Mouse (Mus musculus) fibroblast of lung, adult 2 months (primary cell): ENCODE results near the gene Gm20388.
A peak's percentile ranks its signal among the peaks of the same experiment; 100 is the strongest.
"Not testable (repeated sequence)": the region's sequence is repeated elsewhere in the genome, so short reads cannot be mapped to it uniquely, and the experiment has no call there.

Experiments
- DNase-seq: peaks from one replicate; pipeline ENCODE4 v3.0.0-alpha.2; 2011; ENCODE audit warnings: low read depth

The Gm20388 gene

DNA sequence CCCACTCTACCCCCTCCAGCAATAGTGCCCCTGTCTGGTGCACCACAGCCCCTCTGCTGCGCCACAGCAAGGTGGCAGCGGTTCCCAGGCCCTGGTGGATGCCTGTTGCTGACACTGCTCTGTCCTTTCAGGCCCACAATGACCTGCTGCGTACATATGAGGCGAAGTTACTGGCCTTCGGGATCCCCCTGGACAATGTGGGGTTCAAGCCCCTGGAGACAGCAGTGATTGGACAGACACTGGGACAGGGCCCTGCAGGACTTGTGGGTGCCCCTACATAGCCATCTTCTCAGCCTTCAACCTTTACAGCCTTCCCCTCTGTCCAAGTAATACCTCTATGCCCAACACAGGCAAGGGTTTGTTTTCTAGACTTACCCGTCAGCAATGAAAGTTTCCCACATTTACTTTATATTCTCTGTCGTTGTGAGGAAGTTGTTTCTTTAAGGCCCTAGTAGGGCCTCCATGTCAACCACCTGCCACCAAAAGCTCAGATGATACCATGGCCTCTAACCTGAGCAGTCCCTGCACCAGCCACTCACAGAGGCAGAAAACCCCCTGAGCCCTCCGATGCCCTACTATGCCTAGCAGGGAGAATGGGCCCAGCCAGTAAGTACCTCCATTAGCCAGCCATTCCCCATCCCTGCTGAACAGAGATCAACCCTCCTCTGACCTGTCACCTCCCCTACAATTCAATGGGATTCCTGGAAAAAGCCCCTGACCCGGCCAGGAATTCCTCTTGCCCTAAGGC is 3625.8 kb downstream of the Gm20388 start:
- DNase-seq: no peak

DNA sequence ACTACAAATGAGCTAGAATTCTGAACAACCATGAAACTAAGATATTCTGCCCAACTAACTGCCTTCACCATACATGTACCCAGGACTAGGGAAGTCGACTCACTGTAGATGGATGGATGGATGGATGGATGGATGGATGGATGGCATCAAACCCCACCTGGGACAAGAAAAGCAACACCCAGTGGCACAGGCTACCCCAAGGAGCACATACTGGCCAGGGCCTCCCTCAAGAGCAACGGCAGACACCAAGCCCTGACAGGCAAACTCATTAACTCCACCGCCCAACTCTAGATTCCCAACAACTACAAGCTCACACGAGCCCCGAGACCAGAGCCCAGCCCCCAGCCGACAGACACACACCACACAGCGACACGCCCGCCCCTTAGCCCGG is 3626.3 kb downstream of the Gm20388 start:
- no peak for DNase-seq

DNA sequence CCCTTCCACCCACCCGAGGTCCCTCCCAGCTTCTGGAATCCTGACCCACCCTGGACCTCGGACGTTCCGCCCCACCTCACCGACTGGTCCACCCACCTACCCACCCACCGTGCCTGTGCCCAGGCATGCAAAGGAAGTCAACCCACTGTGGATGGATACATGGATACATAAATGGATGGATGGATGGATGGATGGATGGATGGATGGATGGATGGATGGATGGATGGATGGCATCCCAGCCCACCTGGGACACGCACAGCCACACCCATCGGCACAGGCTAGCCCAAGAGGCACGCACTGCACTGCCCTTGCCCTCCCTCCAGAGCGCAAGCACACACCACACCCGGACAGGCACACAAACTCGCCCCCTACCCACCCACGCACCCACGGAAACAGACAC is 3627.0 kb downstream of the Gm20388 start:
- DNase-seq: not testable (repeated sequence)

DNA sequence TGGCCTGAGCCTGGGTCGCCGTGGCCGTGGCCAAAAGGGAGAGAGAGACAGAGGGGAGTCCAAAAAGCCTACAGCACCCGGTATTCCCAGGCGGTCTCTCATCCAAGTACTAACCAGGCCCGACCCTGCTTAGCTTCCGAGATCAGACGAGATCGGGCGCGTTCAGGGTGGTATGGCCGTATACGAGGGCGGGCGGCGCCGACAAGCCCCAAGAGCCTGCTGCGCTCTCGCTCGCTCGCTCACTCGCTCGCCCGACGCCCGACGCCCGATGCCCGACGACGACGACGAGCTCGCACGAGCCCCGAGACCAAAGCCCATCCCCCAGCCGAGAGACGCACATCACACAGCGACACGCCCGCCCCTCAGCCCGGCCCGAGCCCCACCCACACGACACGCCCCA is 3653.6 kb downstream of the Gm20388 start:
- DNase-seq: not testable (repeated sequence)

DNA sequence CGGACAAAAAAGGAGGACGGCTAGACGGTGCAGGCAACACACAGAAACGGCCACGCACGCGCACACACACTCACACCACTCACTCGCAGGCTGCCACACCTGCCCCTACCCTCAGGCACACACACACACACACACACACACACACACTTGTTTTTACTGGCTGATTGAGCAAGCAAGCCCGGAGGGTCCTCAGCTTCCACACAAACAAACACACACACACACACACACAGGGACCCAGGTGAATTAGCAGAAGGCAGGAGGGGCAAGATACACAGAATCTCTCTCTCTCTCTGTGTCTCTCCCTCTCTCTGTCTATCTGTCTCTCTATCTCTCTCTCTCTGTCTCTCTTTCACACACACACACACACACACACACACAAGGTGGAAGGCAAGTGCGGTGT is 3664.7 kb downstream of the Gm20388 start:
- not testable (repeated sequence) for DNase-seq

DNA sequence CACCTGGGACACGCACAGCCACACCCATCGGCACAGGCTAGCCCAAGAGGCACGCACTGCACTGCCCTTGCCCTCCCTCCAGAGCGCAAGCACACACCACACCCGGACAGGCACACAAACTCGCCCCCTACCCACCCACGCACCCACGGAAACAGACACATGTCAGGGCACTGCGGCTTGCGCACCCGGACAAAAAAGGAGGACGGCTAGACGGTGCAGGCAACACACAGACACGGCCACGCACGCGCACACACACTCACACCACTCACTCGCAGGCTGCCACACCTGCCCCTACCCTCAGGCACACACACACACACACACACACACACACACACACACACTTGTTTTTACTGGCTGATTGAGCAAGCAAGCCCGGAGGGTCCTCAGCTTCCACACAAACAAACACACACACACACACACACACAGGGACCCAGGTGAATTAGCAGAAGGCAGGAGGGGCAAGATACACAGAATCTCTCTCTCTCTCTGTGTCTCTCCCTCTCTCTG is 3690.1 kb downstream of the Gm20388 start:
- DNase-seq: not testable (repeated sequence)

DNA sequence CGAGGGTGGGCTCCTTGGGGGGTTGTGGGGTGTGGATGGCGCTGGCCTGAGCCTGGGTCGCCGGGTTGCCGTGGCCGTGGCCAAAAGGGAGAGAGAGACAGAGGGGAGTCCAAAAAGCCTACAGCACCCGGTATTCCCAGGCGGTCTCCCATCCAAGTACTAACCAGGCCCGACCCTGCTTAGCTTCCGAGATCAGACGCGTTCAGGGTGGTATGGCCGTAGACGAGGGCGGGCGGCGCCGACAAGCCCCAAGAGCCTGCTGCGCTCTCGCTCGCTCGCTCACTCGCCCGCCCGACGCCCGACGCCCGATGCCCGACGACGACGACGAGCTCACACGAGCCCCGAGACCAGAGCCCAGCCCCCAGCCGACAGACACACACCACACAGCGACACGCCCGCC is 3690.8 kb downstream of the Gm20388 start:
- not testable (repeated sequence) for DNase-seq

DNA sequence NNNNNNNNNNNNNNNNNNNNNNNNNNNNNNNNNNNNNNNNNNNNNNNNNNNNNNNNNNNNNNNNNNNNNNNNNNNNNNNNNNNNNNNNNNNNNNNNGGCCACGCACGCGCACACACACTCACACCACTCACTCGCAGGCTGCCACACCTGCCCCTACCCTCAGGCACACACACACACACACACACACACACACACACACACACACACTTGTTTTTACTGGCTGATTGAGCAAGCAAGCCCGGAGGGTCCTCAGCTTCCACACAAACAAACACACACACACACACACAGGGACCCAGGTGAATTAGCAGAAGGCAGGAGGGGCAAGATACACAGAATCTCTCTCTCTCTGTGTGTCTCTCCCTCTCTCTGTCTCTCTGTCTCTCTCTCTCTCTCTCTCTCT is 3702.0 kb downstream of the Gm20388 start:
- DNase-seq: not testable (repeated sequence)

DNA sequence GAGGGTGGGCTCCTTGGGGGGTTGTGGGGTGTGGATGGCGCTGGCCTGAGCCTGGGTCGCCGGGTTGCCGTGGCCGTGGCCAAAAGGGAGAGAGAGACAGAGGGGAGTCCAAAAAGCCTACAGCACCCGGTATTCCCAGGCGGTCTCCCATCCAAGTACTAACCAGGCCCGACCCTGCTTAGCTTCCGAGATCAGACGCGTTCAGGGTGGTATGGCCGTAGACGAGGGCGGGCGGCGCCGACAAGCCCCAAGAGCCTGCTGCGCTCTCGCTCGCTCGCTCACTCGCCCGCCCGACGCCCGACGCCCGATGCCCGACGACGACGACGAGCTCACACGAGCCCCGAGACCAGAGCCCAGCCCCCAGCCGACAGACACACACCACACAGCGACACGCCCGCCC is 3712.9 kb downstream of the Gm20388 start:
- DNase-seq: not testable (repeated sequence)

DNA sequence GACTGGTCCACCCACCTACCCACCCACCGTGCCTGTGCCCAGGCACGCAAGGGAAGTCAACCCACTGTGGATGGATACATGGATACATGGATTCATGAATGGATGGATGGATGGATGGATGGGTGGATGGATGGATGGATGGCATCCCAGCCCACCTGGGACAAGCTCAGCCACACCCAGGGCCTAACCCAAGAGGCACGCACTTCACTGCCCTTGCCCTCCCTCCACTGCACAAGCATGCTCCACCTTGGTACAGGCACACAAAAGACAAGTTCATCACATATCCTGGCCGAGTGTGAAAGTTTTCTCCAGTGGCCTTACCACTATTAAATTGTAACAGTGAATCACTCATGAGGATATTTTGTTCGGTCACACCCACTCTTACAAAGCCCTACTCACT is 3713.6 kb downstream of the Gm20388 start:
- no peak for DNase-seq

DNA sequence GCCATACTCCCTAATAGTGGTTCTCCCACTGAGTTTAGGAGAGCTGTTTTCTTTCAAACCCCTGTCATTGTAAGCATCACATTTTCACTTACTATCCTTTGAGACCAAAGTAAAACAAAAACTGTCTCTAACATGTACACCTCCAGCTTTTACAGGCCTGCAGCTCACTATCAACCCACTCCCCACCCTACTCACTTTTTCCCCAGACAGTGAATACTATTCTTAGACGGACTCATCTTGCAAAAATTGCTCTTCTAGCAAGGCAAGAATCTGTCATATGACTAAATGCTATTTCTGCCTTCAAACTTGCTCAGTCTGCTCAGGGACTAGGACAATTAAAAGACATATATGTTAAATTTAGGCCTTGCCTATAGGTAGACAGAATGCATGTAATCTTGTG is 3714.1 kb downstream of the Gm20388 start:
- no peak for DNase-seq

DNA sequence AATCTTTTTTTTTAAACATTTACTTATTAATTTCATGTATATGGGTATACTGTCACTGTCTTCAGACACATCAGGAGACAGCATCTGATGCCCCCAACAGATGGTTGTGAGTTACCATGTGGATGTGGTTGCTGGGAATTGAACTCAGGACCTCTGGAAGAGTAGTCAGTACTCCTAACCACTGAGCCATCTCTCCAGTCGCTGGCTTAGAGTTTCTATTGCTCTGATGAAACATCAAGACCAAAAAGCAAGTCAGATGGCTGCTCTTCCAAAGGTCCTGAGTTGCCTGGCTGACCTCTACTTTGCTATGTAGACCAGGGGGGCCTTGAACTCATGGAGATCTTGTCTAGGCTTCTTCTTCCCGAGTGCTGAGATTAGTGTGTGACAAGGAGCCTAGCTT is 3715.1 kb downstream of the Gm20388 start:
- DNase-seq: no peak

DNA sequence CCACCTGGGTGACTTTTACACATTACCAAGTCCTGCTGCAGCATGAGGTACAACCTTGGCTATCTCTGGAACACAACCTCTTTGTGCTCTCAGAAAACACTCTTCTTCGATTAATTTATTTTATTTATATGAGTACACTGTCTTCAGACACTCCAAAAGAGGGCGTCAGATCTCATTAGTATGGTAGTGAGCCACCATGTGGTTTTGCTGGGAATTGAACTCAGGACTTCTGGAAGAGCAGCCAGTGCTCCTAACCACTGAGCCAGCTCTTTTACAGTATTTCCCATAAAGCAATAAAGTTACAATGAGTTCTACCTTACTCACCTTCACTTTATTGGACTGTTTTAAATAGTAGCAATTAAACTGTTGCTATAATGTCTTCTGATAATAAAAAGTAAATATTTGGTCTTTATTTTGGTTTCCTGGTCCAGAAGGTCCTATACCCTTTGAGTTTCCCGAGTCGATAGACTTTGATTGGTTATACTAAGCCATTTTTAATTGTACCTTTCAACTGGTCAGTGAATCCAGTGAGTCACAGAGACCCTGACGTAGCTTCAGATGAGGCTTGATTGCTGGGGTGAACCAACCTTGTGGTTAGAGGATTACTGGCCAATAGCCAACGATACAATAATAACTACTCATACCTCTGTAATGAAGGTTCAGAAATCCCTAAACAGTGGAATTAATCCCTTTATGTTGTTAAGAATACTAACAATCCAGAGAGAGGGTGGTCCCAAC is 3716.9 kb downstream of the Gm20388 start:
- no peak for DNase-seq

DNA sequence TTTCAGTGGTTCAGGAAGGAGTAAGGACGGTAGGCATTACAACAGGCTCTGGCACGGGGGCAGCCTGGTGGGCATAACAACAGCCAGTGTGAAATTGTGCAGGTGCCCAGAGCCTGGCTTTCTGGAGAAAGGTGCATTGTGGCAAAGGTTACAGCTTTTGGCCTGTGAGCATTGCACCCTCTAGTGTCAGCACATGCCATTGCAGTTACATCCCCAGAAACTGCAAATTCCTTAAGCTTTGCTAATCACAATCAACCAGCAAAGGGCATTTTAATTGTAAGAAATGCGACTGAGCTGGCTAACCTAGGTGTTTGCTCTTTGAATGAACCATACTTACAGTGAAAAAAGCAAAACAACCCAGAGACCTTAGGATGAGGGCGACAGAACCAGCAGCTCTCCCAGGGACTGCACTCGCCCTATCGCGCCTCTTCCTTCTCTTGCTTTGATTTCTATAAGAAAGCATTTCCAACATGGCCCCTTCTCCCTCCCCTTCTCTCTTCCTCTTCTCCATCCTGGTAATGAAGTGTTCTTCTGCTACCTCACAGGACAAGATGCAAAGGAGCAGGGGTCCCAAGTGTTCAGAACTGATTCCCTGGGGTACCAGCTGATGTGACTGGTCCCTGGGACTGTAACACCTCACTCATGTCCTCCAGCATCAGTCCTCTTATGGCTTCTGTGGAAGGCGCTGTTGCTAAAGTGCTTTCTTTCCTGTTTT is 3717.8 kb downstream of the Gm20388 start:
- no peak for DNase-seq

DNA sequence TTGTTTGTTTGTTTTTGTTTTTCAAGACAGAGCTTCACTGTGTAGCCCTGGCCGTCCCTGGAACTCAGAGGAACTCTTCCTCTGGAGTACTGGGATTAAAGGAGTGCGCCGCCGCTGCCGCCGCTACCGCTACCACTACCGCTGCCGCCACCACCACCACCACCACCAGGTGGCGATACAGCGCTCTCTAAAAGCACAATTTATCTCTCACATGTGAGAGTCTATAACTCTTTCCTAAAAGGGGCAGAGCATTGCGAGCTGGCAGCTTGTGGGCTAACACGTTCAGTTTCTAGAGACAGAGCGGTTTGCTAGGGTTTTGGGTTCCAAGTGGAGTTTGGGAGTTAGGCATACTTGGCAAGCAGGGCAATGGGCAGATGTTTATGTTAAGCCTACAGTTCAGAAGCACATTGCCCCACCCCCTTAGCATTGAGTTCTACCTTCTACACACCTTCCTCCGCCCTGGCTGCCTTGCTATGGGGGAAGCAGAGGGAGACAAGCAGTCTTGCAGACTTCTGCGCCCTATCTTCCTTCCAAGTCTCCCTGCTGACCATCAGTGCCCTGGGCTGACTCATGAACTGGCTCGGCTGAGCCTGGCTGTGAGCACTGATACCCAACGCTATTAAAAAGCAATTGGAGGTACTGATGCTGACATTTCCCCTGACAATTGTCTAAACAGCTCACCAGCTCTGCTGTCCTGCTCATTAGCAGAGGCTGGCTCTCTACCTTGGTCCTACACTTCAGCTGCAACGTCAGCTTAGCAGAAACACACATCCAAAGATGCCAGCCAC is 3718.5 kb downstream of the Gm20388 start:
- DNase-seq: peak; percentile 65

DNA sequence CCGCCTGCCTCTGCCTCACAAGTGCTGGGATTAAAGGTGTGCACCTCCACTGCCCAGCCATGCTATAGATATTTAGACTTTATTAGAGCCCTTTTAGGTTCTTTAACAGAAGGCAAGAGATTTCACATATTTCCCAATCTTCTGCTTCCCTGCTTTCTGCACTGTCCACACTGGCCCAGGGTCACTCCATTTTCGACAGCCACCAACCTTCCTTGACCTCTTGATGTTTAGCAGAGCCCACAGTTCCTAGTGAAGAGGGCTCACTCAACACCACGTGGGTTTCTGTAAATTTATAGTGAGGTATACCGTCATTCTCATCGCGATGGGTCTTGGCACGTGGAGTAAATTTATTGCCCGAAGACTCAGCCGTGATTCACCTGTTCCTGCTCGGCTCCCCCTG is 3719.4 kb downstream of the Gm20388 start:
- DNase-seq: no peak

DNA sequence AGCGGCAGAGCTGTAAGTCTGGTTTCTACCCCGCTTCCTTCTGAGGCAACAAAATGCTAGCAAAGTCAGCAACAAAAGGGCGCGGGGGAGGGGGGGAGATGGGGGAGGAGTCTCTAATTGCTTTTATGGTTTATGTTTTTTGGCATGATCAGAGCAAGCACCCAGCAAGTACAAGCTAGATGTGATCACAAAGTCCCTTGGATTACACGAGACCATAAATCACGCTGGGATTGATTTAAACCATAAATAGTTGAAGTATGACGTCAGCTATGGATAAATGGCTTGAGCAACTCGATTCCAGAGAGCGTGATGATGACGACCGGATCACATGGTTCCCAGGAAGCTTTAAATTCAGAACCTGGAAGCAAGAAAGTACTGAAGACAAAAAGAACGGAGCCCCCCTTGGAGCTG is 3720.2 kb downstream of the Gm20388 start:
- DNase-seq: no peak

DNA sequence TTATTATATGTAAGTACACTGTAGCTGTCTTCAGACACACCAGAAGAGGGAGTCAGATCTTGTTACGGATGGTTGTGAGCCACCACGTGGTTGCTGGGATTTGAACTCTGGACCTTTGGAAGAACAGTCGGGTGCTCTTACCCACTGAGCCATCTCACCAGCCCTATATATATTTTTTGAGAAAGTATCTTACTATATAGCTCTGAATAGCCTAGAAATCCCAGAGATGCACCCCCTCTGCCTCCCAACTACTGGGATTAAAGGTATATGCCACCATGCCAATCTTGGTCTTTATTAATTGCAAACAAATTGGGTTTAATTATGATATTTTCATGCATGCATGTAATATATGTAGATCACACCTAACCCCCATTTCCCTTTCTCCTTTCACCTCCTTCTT is 3721.1 kb downstream of the Gm20388 start:
- not testable (repeated sequence) for DNase-seq

DNA sequence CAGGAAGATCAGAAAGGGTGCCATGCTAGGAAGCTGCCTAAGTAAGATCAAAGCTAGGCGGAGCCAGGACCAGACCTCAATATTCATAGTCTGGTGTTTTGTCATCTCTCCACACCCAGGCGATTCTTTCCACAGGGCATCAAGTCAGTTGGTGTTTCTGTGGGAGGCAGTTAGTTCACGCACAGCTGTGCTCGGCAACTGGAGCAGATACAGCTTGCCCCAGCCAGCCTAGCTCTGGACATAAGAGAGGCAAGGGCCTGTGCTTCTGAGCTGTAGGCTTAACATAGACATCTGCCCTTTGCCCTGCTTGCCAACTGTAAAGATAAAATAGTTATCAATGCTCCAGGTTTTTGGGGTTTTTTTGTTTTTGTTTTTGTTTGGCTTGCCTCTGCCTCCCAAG is 3721.6 kb downstream of the Gm20388 start:
- no peak for DNase-seq

DNA sequence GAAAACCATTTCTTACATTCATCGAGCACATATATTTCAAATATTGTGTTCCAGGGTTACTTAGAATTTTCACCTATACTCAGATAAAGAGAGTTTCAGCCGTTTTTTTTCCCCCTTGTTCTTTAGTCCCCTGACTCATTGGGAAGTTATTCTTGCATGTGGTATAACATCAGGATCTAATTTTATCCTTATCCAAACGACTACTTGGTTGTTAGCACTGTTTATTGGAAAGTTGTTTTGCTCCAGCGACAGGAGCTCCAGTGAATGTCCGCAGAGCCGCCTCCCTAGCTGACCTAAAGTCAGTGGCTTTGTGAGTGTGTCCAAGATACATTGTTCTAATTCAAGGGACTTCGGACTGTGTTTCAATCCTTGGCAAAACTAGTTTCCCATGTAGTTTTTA is 3723.2 kb downstream of the Gm20388 start:
- DNase-seq: no peak

DNA sequence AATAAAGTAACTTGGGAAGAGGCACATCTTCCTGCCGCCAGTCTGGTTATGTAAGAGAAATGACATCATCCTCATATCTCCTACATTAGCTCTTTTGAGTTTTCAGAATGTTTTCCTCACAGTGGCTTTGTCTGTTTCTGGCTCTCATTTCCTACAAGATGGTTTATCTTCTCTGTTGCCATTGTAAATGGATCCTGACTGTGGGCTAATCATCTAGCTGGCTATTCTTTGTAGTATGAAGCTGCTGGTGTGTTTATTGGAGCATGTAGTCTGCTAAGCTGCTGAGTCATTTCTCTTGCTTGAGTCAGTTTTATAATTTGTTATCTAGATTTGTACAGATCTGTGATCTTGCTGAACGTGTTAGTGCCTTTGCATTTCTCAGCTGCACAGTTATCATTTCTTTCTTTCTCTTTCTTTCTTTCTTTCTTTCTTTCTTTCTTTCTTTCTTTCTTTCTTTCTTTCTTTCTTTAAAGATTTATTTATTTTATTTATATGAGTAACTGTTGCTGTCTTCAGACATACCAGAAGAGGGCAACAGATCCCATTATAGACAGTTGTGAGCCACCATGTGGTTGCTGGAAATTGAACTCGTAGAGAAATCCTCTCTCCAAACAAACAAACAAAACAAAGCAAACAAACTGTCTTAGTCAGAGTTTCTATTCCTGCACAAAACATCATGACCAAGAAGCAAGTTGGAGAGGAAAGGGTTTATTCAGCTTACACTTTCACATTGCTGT is 3723.9 kb downstream of the Gm20388 start:
- DNase-seq: peak; percentile 60
